Mouse (Mus musculus): ENCODE data around the gene Sh3rf1.

DNA sequence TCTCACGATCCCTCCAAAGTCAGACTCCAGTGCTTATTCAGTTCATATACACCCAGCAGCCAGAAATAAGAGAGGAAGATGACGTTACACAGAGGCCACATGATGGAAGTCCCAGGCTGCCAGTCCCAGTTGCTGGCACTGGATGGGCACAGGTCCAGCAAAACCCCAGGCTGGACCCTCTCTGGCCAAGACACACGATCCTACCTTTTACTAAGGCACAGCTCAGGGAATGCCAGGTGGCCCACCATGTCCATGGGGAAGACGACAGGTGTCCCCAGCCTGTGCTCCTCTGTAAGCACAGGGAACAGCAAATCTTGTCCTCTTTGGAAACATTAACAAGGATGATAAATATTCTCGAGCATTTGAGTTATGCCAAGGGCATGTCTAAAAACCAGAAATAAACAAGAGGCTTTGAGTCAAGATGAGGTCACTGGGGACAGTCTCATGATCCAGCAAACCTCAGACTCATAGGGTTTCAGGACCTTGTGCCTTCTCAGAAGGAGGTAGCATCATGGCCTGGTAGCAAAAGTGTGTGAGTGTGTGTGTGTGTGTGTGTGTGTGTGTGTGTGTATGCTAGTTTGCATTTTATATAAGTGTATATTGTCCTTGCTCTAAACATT, 29.3 kb upstream of the Sh3rf1 start:
- TF ChIP-seq CTCF (IDR thresholded peaks at IDR 0.05; ENCODE audit: extremely low read depth, insufficient read depth, low read length), result no peak
- no peak for TF ChIP-seq POLR2A (IDR thresholded peaks at IDR 0.05; ENCODE audit: extremely low read depth, insufficient read depth, low read length)

All from cortical plate, adult 2 months (tissue).